Mouse (Mus musculus) cerebellum, postnatal 14 days (tissue): ENCODE measurements at regions not wholly inside any gene's neighbourhood (a gene's known extent, or its start where the extent isn't known, plus 50 kb on each side); places are given as distances from the start of the nearest gene placed in this dataset.

ENCODE experiments used
- DNase-seq, 2 experiments: peaks; one replicate each; pipeline ENCODE4 v3.0.0; 2021; ENCODE audit warnings: mixed read lengths in 2 of 2

GRCm38 (mm10) chr13:85035903-85036302 is 153.3 kb upstream of the Ccnh start:
- DNase-seq = no peak

DNA sequence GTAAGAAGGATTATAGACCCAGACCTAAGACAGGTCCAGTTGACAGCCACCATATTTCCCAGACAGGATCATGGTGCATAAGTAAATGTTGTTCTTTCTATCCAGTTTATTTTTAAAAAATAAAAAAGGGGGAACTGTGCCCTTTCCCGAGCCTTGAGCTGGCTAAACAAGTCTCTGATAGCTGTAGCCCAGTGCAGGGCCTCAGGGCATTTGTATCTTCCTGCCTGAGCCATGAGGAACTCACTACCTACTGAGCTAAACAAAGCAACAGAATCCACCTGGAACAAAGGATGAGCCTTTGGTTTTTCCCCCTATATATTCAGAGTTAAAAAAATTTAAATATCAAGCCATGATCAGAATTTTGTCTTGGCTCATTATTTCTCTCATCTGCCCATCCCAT is 152.4 kb upstream of the Ccnh start:
- DNase-seq = no peak

DNA sequence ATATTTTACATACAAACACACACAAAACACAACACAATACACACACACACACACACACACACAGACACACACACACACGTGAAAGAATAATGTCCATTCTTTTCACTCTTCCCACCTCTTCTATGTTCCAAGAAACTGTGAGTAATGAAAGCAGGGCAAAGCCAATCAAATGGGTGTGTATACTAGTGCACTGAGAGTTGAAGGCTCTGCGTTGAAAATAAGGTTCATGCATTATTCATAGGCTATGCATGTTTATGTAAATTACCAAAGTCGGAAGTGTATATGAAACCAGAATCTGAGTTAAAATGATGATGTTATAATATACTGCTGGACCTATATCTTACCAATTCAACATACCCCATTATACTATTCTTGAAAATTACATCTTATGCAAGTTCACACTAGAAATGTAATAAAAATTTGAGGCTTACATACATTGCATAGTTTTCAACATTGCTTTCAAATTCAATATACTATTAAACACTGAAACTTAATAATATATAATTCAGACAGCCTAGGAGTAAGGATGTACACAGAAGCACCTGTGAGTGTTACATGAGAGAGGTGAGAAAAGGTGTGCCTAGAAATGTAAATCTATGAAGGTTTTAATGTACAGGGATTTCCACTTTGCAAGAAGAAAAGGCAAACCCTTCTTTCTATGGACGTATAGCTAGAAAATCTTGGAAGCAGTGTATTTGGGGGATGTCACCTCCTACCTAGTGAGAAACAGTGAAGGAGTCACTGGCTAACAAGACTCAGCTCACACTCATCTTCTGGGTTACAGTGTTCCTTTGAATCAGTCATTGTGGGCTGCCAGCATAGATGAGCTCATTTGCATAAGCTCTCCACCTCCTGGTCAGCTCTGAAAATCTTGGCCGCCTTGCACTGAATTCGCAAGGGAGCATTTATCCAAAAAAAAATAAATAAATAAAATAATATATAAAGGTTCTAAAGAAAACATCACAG is 122.3 kb upstream of the Ccnh start:
- DNase-seq = peak; percentile 33 to 51

GRCm38 (mm10) chr13:85067551-85068283 is 121.5 kb upstream of the Ccnh start:
- peak in 1 of 2 experiments; percentile 12 for DNase-seq

DNA sequence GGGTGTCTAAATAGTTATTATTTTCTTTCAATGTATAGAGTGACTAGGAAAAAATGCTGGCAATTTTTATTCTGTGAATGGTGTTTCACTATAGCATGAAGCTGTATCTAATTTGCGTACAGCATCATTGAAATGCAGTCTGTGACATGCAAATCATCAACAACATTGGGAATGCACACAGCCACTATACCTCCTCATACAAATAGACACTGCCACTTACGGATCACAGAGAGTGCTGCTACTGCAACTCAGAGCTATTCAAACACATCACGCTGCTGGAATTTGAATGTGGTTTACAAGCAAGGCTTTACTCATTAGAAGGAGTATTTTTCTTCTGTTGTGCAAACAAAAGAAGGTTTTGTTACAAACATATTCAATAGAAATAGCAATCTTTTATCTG is 120.8 kb upstream of the Ccnh start:
- peak in 1 of 2 experiments; percentile 8 for DNase-seq

GRCm38 (mm10) chr13:85083335-85083734 is 105.9 kb upstream of the Ccnh start:
- no peak for DNase-seq

DNA sequence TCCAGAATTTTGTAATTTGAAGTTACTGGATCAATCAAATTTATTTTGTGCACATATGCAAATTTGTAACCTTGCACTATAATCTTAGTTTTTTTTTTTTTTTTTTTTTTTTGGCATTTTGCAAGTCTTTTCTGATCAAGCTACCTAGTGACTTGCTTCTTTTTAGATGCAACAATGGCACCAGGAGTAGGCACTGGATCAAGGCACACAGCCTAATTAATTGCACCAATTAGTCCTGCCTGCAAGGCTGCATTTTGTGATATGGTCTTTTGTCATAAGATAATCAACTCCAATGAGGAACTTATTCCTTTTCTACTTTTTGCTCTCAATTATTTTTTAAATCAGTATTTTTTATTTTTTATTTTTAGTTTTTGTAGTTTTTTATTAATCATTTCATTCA is 105.5 kb upstream of the Ccnh start:
- no peak for DNase-seq

DNA sequence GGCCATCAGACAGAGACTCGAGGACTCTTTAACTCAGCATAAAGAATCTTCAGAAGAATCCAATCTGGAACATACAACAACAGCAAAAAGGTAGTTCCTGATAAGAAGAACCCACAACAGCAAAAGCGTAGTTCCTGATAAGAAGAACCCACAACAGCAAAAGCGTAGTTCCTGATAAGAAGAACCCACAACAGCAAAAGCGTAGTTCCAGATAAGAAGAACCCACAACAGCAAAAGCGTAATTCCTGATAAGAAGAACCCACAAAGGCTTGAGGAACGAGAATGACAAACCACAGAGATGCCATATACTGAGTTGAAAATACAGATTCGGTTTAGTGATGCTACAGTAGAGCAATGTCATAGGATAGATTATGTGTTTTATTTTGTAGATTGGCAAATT is 93.0 kb upstream of the Ccnh start:
- no peak for DNase-seq

GRCm38 (mm10) chr13:85123309-85123708 is 65.9 kb upstream of the Ccnh start:
- DNase-seq = no peak

GRCm38 (mm10) chr13:85126573-85127547 is 62.3 kb upstream of the Ccnh start:
- DNase-seq = peak in 1 of 2 experiments; percentile 21

- DNase-seq = no peak
Observed at GRCm38 (mm10) chr13:85127548-85127925, 61.7 kb upstream of the Ccnh start.
